Mouse (Mus musculus) duodenum, adult 2 months (tissue): Measurements from ENCODE around the gene Trip10. TPM values are rescaled to one million over a fixed set of nuclear protein-coding genes. Genes with fewer than 3 reads are reported as not detected.

Source experiments
- polyA plus RNA-seq: library from polyadenylated mRNA; depleted of rRNA; stranded (reverse); fragments of >200 nt; gene quantifications from 2 replicates; pipeline ENCODE4 v1.2.3, GENCODE M21; 2012; ENCODE audit warnings: low replicate concordance; rRNA removed

Gene Trip10
- 21.5 and 25.0 TPM in 2 replicates for polyA plus RNA-seq

DNA sequence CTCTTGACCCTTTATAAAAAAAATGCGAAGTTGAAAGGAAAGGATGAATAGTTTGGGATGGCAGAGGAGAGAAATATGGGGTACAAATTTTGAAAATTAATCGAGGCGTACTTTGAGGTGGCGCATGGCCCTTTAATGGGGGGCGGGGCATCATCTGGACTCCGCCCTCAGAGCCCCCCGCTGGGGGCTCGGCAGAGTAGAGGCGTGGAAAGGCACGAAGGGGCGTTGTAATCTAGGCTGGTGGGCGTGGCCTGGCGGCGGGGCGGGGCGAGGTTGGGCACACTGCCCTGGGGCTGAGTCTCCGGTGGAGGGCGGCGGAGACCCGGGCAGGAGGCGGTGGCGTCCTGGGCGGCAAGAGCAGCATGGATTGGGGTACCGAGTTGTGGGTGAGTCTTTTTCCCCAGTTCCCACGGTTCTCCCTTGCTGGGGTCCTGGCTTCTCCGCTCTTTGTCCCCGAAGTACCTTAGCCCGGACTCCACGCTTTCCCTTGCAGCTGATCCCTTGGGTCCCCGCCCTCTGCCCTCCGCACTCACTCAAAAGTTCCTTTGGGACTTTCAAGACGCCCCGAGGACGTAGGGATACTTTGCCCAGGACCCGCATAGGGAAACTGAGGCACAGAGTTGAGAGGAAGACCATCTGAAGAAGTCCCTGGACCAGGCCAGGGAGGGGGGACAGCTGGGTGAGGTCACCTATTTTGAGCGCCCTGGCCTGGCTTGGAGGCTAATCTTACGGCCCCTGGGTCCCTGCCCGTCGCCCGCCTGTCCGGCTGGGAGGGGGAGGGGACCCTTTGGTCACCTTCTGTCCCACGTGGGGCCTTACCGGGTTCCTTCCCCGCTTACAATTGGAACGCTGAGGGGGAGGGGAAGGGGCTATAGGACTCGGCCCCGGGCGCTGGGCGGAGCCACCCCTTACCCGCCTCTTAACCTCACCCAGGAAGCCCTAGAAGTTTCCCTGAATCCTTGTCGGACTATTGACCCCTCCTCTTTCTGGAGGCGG lies at the start of gene Trip10:
Trip10 (plus strand) TSS at position 270 of the 996 bp plus-strand sequence.

DNA sequence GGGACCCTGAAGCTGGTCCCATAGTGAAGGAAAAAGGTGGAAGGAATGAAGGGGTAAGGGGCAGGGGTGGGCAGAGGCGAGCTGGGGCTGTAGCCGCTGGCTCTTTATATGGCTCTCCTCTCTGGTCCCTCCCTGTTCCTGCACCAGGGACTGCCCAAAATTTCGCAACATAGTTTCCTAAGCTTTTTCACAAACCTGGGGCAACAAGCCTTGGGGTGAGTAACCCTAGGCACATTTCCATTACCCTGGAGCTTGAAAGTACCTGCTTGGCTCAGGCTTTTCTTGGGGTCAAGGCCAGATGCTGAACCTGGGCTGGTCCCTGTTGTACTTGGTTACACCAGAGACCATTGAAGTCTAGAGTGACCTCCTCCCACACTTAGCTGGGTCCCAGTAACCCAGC lies 21.2 kb upstream of the Trip10 start, which contains the start of gene C3:
C3 (minus strand) TSS at position 123 of the 400 bp plus-strand sequence.

DNA sequence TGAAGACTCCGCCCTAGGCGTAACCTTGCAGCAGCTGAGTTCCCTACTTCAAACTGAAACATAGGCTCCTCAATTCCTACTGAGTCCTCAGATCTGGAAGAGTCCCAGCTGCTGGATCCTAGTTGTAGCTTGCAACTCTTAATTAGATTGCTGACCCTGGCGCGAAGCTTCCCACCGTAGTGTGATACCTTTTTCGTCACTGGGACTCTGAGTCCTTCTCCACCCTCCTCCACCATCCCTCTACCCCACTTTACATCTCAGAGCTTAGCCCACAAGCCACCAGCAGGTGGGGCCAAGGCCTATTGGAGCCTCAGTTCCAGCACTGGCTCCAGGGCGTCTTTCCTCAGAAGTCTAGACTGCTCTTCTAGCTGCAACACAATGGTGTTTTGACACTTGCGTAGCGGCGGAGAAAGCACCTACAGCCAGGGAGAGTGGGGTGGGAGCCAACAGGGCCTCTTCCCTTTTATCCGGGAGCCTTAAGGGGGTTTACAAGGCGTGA lies 1.0 kb upstream of the Trip10 start, which contains the start of gene Gpr108:
Gpr108 (minus strand) TSS at position 246 of the 499 bp plus-strand sequence.

GRCm38 (mm10) chr17:57278943-57279590 lies 29.8 kb downstream of the Trip10 start, which contains the start of gene Vav1:
Gene Vav1, plus strand, starts transcription at chr17:57279100.

Other genes with a start within 250 kb of the Trip10 start
- not detected in 2 replicates for gene Pspn, start 249.4 kb upstream of the Trip10 start, polyA plus RNA-seq
- gene Gtf2f1, start 238.2 kb upstream of the Trip10 start, polyA plus RNA-seq: 30.4 and 34.6 TPM in 2 replicates
- 0.08 TPM in 1 of 2 replicates, not detected in the other for gene Gm17949, start 238.0 kb upstream of the Trip10 start, polyA plus RNA-seq
- 64.2 and 89.1 TPM in 2 replicates for gene Khsrp, start 217.9 kb upstream of the Trip10 start, polyA plus RNA-seq
- not detected in 2 replicates for gene Slc25a41, start 207.8 kb upstream of the Trip10 start, polyA plus RNA-seq
- gene Crb3, start 190.3 kb upstream of the Trip10 start, polyA plus RNA-seq: 197 and 435 TPM in 2 replicates
- gene Slc25a23, start 189.6 kb upstream of the Trip10 start, polyA plus RNA-seq: 9.4 and 27.8 TPM in 2 replicates
- 4.4 and 7.5 TPM in 2 replicates for gene Dennd1c, start 170.9 kb upstream of the Trip10 start, polyA plus RNA-seq
- 2.2 and 4.6 TPM in 2 replicates for gene Tubb4a, start 161.7 kb upstream of the Trip10 start, polyA plus RNA-seq
- 1.7 and 2.6 TPM in 2 replicates for gene Tnfsf9, start 144.1 kb upstream of the Trip10 start, polyA plus RNA-seq
- not detected in 2 replicates for gene Cd70, start 99.7 kb upstream of the Trip10 start, polyA plus RNA-seq
- gene Tnfsf14, start 55.3 kb upstream of the Trip10 start, polyA plus RNA-seq: 0.14 and 0.63 TPM in 2 replicates
- gene C3, start 21.3 kb upstream of the Trip10 start, polyA plus RNA-seq: 7.7 and 16.0 TPM in 2 replicates
- gene Gpr108, start 1.0 kb upstream of the Trip10 start, polyA plus RNA-seq: 33.8 and 37.6 TPM in 2 replicates
- 1.3 and 1.6 TPM in 2 replicates for gene Vav1, start 29.6 kb downstream of the Trip10 start, polyA plus RNA-seq
- gene Adgre1, start 109.2 kb downstream of the Trip10 start, polyA plus RNA-seq: 1.7 and 2.6 TPM in 2 replicates